Mouse (Mus musculus): ENCODE measurements around the gene Nyap2. TPM values are rescaled to one million over a fixed set of nuclear protein-coding genes. Genes with fewer than 3 reads are reported as not detected.

The Nyap2 gene
- polyA plus RNA-seq, 1 experiment from 2014 or later, result 23.4 TPM

DNA sequence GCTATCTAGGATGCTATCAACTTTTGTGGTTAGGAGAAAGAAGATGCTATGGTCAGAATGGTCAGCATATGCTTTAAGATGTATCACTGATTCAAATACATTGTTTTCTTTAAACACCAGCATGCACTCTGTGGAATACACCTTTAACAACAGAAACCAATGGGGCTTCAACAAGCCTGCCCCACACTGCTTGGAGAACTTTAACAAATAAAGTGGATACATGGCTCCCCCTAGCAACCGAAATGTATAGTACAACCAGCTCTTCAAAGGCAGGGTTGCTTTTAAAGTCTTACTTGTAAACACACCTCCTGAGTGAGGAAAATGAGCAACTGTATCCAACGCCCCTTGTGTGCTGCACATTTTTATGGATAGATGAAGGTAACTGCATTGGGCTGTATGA lies 224.9 kb downstream of the Nyap2 start:
- no peak overlapping the region for H3K4me3 ChIP-seq (replicated peaks)
- H3K9ac ChIP-seq (replicated peaks), result no peak overlapping the region
- H3K36me3 ChIP-seq, result no peaks in the 10 kb centered on the region; the same call in 1 of the 2 replicates
- H3K27me3 ChIP-seq (replicated peaks), result no peaks in the 10 kb centered on the region
- no peaks in the 10 kb centered on the region for H3K9me3 ChIP-seq (replicated peaks)
- H3K4me2 ChIP-seq, result no peak overlapping the region
- 3% methylated on average over 2 of the region's 2 CpGs for WGBS
- ATAC-seq (ENCODE audit: low FRiP score), result peak; percentile 71; the same call in 1 of the 2 replicates
- H3K4me1 ChIP-seq, result 0 out of 2 replicates have a peak, but pooled peaks cover 4% of the 10 kb centered on the region
- no peak overlapping the region for H3K27ac ChIP-seq (replicated peaks)

DNA sequence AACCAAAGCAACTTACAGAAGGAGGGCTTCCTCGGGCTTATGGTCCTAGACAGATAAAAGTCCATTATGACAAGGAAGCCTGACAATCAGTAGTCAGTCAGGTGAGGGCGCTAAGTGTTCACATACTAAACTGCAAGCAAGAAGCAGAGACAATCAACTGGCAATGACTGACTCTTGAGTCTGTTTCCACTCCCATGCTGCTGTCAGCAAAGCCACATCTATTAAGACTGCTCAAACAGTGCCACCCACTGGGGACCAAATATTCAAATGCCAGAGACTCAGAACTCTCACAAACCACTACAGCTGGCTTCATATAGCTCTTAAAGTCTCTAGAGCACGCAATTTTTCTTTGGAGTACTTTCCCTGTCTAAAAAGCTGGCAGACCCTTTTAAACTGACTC lies 226.6 kb downstream of the Nyap2 start:
- WGBS, result 68% methylated on average over 3 of the region's 3 CpGs
- ATAC-seq (ENCODE audit: low FRiP score), result no peak
- Histone ChIP-seq H3K9me3 (replicated peaks) (no peaks in the 10 kb centered on the region), H3K4me3 (replicated peaks) (no peak overlapping the region), H3K27ac (replicated peaks) (no peak overlapping the region), H3K27me3 (replicated peaks) (no peaks in the 10 kb centered on the region), H3K36me3 (no peaks in the 10 kb centered on the region; the same call in 1 of the 2 replicates), H3K4me1 (0 out of 2 replicates have a peak, but pooled peaks cover 4% of the 10 kb centered on the region), H3K4me2 (no peak overlapping the region), H3K9ac (replicated peaks) (no peak overlapping the region)

DNA sequence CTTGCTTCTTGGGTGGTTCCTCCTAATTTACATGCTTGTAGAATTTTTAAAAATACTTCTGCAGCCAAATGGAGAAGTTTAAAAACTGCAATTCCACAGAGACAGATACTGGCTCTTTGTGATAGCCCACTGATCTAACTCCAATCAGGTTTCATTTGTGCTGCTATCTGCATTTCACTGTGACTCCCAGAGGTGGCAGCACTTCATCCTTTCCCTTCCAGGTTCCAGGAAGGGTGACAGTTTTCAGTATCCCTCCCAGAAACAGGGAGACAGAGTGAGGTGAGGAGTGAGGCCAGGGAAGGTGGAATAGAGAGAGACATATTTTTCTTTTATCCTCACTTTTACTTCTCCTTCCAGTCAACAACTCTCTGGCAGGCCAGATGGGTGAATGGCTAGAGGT lies 230.7 kb downstream of the Nyap2 start:
- Histone ChIP-seq H3K9ac (replicated peaks) (no peak overlapping the region), H3K4me3 (replicated peaks) (no peak overlapping the region), H3K4me2 (no peak overlapping the region), H3K27ac (replicated peaks) (no peak overlapping the region), H3K4me1 (no peaks in the 10 kb centered on the region), H3K27me3 (replicated peaks) (no peaks in the 10 kb centered on the region), H3K9me3 (replicated peaks) (no peaks in the 10 kb centered on the region), H3K36me3 (no peaks in the 10 kb centered on the region; the same call in 1 of the 2 replicates)
- no peak for ATAC-seq (ENCODE audit: low FRiP score)

DNA sequence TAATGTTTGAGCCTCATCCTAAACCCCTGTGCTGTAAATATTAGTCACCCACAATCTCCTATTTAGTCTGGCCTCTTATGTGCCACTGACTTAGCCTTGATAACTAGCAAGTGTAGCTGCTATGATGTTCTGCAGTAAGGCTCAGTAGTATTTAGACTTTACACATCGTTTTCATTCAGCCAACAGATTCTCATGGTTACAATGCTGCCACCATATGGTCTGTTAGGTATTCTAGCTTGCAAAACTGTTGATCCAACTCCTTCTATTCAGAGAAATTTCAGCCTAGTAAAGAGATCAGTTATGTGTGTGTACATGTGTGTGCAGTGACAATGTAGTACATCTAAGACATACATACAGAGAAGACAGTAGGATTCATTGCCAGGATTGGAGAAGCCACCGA lies 231.2 kb downstream of the Nyap2 start:
- WGBS, result 61% methylated on average over 2 of the region's 2 CpGs
- no peak overlapping the region for H3K27ac ChIP-seq (replicated peaks)
- no peak for ATAC-seq (ENCODE audit: low FRiP score)

DNA sequence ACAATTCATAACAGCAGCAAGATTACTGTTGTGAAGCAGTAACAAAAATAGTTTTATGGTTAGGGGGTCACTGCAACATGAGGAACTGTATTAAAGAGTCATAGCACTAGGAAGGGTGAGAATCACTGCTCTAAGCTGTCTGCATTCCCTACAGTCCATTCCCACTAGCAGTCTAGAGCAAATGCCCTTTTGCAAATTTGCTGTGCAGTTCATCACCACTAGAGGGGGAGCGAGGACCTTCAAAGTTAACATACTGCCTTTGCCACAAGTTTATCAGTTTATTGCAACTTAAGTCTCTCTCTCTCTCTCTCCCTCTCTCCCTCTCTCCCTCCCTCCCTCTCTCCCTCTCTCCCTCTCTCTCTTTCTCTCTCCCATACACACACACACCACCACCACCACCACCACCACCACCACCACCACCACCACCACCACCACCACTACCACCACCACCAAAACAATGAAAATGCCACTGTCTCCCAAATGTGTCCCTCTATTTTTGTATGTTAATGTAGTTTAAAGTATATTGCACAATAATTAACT lies 233.4 kb downstream of the Nyap2 start:
- WGBS, result 5% methylated on average over 1 of the region's 1 CpGs
- no peak overlapping the region for H3K4me3 ChIP-seq (replicated peaks)
- H3K36me3 ChIP-seq, result no peaks in the 10 kb centered on the region; the same call in 1 of the 2 replicates
- no peaks in the 10 kb centered on the region for H3K27me3 ChIP-seq (replicated peaks)
- H3K27ac ChIP-seq (replicated peaks), result no peak overlapping the region
- no peaks in the 10 kb centered on the region for H3K4me1 ChIP-seq
- peak; percentile 45 for ATAC-seq (ENCODE audit: low FRiP score)
- no peak overlapping the region for H3K9ac ChIP-seq (replicated peaks)
- H3K9me3 ChIP-seq (replicated peaks), result no peaks in the 10 kb centered on the region
- H3K4me2 ChIP-seq, result no peak overlapping the region

More for the DNA sequence above, 231.2 kb downstream of the Nyap2 start:
- Histone ChIP-seq H3K4me2 (no peak overlapping the region), H3K36me3 (no peaks in the 10 kb centered on the region; the same call in 1 of the 2 replicates), H3K4me1 (no peaks in the 10 kb centered on the region), H3K9me3 (replicated peaks) (no peaks in the 10 kb centered on the region), H3K27me3 (replicated peaks) (no peaks in the 10 kb centered on the region), H3K4me3 (replicated peaks) (no peak overlapping the region), H3K9ac (replicated peaks) (no peak overlapping the region)

DNA sequence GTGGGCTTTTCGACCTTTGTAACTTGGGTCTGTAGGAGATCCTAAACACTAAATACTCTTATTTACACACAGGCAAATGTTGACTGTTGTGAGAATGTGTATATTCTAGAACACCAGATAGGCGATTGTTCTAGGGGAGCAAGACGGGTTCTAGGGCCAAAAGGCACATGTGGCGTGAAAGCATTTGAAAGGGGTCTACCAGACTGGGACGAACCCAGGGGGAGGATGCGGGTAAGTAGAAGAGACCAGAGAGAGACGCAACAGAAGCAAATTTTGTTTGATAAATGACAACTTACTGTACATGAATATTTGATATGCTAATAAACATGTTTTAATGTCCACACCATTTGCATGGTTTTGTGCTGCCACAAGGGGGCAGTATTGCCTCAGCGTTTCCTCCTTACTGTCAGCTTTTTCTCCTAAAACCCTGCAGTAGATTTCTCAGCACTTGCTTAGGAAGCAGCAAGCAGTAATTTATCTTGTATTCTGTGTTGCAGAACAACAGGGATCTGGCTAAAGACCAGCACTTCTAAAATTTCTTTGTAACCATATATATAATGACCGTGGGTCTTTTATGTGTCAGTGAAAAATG lies 239.7 kb downstream of the Nyap2 start:
- Histone ChIP-seq H3K9ac (replicated peaks) (no peak overlapping the region), H3K9me3 (replicated peaks) (no peaks in the 10 kb centered on the region), H3K4me1 (peaks cover 11% of the 10 kb centered on the region), H3K4me3 (replicated peaks) (no peak overlapping the region), H3K4me2 (no peak overlapping the region), H3K27me3 (replicated peaks) (no peaks in the 10 kb centered on the region), H3K27ac (replicated peaks) (peak overlapping the region; percentile 14; the same call in 1 of the 2 replicates), H3K36me3 (no peaks in the 10 kb centered on the region)
- ATAC-seq (ENCODE audit: low FRiP score), result peak; percentile 86
- WGBS, result 54% methylated on average over 9 of the region's 9 CpGs

DNA sequence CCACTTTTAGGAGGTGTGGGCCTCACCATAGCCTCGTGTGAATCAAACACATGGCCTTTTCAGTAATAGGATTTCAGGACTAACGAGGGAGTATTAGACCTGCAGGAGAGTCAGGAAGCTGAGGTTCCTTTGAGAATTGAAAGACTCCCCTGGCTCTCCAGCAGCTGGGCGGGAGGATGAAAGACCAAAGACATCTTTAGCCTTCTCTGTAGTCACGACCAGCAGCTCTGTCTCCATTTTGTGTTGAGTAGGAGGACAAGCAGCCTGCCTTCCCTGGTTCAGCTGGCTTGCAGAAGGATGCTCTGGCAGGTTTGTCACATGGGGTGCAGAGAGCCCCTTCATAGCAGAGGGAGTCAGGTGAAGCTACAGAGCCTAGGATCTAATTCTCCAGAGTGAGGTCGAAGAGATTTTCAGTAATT lies 240.3 kb downstream of the Nyap2 start:
- H3K36me3 ChIP-seq, result no peaks in the 10 kb centered on the region
- peak; percentile 72 for ATAC-seq (ENCODE audit: low FRiP score)
- H3K4me1 ChIP-seq, result peaks cover 11% of the 10 kb centered on the region
- H3K4me2 ChIP-seq, result no peak overlapping the region
- H3K4me3 ChIP-seq (replicated peaks), result no peak overlapping the region
- no peak overlapping the region for H3K9ac ChIP-seq (replicated peaks)
- 34% methylated on average over 5 of the region's 5 CpGs for WGBS
- peak overlapping the region; percentile 14; the same call in 1 of the 2 replicates for H3K27ac ChIP-seq (replicated peaks)
- H3K9me3 ChIP-seq (replicated peaks), result no peaks in the 10 kb centered on the region
- no peaks in the 10 kb centered on the region for H3K27me3 ChIP-seq (replicated peaks)

DNA sequence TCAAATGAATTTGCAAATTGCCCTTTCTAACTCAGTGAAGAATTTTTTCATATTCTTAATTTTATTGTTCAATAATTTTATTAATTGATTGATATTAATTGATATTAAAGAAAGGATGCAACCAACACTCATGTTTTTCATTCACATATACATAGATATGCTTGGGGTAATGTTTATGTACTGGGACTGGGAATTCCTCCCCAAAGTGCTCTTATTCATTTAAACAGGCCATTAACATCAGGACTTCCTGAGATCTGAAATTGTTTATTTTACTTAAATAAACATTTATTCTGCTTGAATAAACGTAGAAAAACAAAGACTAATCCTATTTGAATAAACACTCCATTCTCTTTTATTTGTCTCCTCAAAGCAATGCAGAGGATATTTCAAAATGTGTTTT lies 311.0 kb downstream of the Nyap2 start:
- H3K9me3 ChIP-seq (replicated peaks), result no peaks in the 10 kb centered on the region
- ATAC-seq (ENCODE audit: low FRiP score), result no peak
- H3K9ac ChIP-seq (replicated peaks), result no peak overlapping the region
- H3K27ac ChIP-seq (replicated peaks), result no peak overlapping the region
- no peaks in the 10 kb centered on the region for H3K36me3 ChIP-seq
- no peaks in the 10 kb centered on the region for H3K27me3 ChIP-seq (replicated peaks)
- H3K4me2 ChIP-seq, result no peak overlapping the region
- no peaks in the 10 kb centered on the region for H3K4me1 ChIP-seq
- no peak overlapping the region for H3K4me3 ChIP-seq (replicated peaks)
- 33% methylated on average over 1 of the region's 1 CpGs for WGBS
